Mouse (Mus musculus) kidney, postnatal 25 days (tissue): ENCODE measurements around the gene Prmt8.

Experiments
- DNase-seq, 2 experiments: peaks; one replicate each; pipeline ENCODE4 v3.0.0; 2021; ENCODE audit warnings: mixed read lengths in 2 of 2

Prmt8 gene

GRCm38 (mm10) chr6:127769275-127770156 is at the start of gene Prmt8:
Gene Prmt8 (minus strand): TSS chr6:127769472.
- no peak for DNase-seq

GRCm38 (mm10) chr6:127803046-127803729 is 33.9 kb upstream of the Prmt8 start:
- DNase-seq, result no peak

- DNase-seq, result no peak
Measured at GRCm38 (mm10) chr6:127802211-127802610, 32.9 kb upstream of the Prmt8 start.

GRCm38 (mm10) chr6:127790023-127790422 is 20.8 kb upstream of the Prmt8 start:
- DNase-seq, result no peak

- no peak for DNase-seq
Measured at GRCm38 (mm10) chr6:127770806-127771205, 1.5 kb upstream of the Prmt8 start.

GRCm38 (mm10) chr6:127768621-127769274 is 524 bp downstream of the Prmt8 start:
- DNase-seq, result no peak

- DNase-seq, result peak; percentile 48 to 62
Measured at GRCm38 (mm10) chr6:127767706-127768493, 1.4 kb downstream of the Prmt8 start.

- no peak for DNase-seq
Measured at GRCm38 (mm10) chr6:127767201-127767705, 2.0 kb downstream of the Prmt8 start.

- DNase-seq, result no peak
Measured at GRCm38 (mm10) chr6:127766641-127767200, 2.6 kb downstream of the Prmt8 start.

GRCm38 (mm10) chr6:127766041-127766604 is 3.1 kb downstream of the Prmt8 start:
- no peak for DNase-seq

GRCm38 (mm10) chr6:127765573-127765972 is 3.7 kb downstream of the Prmt8 start:
- no peak for DNase-seq

GRCm38 (mm10) chr6:127758264-127758663 is 11.0 kb downstream of the Prmt8 start:
- DNase-seq, result no peak

- DNase-seq, result no peak
Measured at GRCm38 (mm10) chr6:127757667-127758167, 11.6 kb downstream of the Prmt8 start.

GRCm38 (mm10) chr6:127756856-127757255 is 12.4 kb downstream of the Prmt8 start:
- DNase-seq, result no peak

- DNase-seq, result no peak
Measured at GRCm38 (mm10) chr6:127753228-127753627, 16.0 kb downstream of the Prmt8 start.

- DNase-seq, result no peak
Measured at GRCm38 (mm10) chr6:127752681-127753080, 16.6 kb downstream of the Prmt8 start.

GRCm38 (mm10) chr6:127751499-127751898 is 17.8 kb downstream of the Prmt8 start:
- no peak for DNase-seq

GRCm38 (mm10) chr6:127748793-127749192 is 20.5 kb downstream of the Prmt8 start:
- DNase-seq, result no peak

- DNase-seq, result no peak
Measured at GRCm38 (mm10) chr6:127742290-127742689, 27.0 kb downstream of the Prmt8 start.

GRCm38 (mm10) chr6:127741162-127741561 is 28.1 kb downstream of the Prmt8 start:
- peak in 1 of 2 experiments; percentile 9 for DNase-seq

GRCm38 (mm10) chr6:127740711-127741110 is 28.6 kb downstream of the Prmt8 start:
- no peak for DNase-seq
